Mouse (Mus musculus) right cerebral cortex, adult 2 months (tissue): ENCODE measurements around the gene Dnaic2.

Experiments
- DNase-seq, 2 experiments: peaks; one replicate each; pipeline ENCODE4 v3.0.0; 2021 to 2022; ENCODE audit warnings: low spot score in 2 of 2

Dnaic2 gene

GRCm38 (mm10) chr11:114798624-114799023, 71.4 kb downstream of the Dnaic2 start, which contains the start of gene Gpr142:
Gpr142 (plus strand) TSS chr11:114798924.
- no peak for DNase-seq

- no peak for DNase-seq
Measured at GRCm38 (mm10) chr11:114801906-114802305, 74.7 kb downstream of the Dnaic2 start.

DNA sequence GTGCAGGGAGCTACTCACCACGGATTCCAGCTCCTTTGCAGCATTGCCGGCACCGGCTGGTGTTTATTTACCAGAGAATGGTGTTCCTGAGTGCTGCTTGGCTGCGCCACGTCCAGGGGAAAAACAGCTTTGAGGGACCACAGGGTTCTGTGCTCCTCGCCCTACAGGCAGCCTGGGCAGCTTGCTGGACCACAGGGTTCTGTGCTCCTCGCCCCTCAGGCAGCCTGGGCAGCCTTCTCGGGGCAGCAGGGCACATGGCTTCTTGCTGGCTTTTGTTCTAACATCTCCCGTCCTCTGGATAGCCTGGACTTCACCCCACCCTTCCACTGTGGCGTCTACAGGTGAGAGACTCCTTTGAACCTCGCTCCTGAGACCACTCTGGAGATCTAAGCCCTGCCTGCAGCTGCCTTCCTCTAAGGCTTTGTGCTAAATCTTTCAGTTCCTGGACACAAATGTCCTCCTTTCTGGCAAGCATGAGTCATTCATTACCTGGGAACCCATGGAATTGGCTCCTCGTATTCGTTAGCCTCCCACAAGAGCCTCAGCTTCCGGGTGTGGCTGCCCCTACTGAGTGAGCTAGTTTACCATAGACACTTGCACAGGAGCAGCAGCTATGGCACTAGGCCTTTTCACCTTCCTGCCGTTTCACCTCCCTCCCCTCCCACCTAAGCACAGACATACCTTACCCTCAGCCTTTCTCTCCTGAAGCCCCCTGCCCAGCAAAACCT, 75.5 kb downstream of the Dnaic2 start:
- DNase-seq, result no peak

DNA sequence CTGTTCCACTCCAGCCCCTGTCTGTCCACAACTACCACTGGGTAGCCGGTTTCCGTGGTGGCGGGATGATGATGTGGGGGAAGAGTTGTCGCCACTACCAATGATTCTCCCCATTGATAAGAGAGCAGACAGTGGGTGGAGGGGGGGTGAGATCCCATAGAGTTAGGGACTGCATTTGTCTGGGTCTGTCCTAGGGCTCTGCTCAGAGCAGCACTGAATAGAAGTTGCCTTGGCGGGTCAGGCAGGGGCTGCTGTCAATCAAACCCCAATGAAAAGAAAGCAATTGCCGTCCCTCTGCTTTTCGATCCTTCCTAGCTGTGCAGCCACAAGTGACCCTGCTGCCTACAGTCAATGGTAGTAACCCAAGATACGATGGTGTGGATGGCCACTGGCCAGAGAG, 76.8 kb downstream of the Dnaic2 start:
- DNase-seq, result no peak

GRCm38 (mm10) chr11:114807025-114807424, 79.8 kb downstream of the Dnaic2 start:
- no peak for DNase-seq
